Mouse (Mus musculus): Measurements from ENCODE around the gene Pltp. TPM values are rescaled to one million over a fixed set of nuclear protein-coding genes. Genes with fewer than 3 reads are reported as not detected.
A peak's percentile ranks its signal among the peaks of the same experiment; 100 is the strongest.

Gene Pltp
- polyA plus RNA-seq (2015; fragmentation: Nextera tagmentation; extraction: Ambion mirVana) = 43.9 and 45.4 TPM in 2 replicates

DNA sequence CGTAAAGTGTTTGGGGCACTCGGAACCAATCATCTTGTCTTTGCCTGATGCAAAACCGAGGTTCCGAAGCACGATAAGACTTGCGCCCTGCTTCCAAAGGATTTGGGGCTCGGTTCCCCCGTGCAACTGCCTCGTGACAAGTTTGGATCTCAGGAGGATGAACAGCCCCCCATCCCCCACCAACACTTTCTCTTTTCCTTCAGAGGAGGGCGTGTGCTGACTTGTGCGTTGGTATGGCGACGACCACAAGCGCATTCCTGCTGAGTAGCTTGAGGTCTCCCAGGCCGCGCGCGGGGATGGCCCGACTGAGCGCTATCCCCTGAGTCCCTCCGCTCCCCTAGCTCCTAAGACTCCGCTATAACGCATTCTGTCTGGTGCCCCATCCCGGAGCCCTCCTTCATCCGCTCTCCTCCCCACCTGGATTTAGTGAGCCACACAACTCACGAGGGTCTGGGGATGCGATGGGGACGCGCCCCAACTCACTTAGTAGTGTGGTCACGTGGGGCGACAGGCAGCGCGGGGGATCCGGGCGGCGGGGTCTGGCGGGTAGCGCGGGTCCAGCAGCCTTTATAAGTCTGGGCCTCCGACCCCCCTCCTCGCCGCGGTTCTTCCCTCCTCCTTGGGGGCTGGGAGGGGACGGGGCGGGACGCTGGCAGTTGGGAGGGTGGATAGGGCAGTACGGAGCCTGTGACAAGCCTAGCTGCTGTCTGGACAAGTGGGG lies at the start of gene Pltp:
TSS of gene Pltp (minus strand) at position 611 of the 721 bp plus-strand sequence.
- peak within 1 kb of the TSS; percentile 95 for H3K4me2 ChIP-seq (ENCODE audit: low read length)
- no peak for TF ChIP-seq CTCF (IDR thresholded peaks at IDR 0.05; ENCODE audit: low read depth)
- H3K27ac ChIP-seq = 0 out of 2 replicates have a peak within 1 kb of the TSS, but pooled peaks have one; percentile 47
- H3K4me1 ChIP-seq (replicated peaks; ENCODE audit: insufficient read depth, low read length) = peaks cover 17% of the 10 kb centered on the region; the same call in 1 of the 2 replicates
- H3K27me3 ChIP-seq (ENCODE audit: insufficient read depth, low read length) = no peaks in the 10 kb centered on the region; the same call in 1 of the 2 replicates
- H3K9ac ChIP-seq (ENCODE audit: low read depth, low read length) = peak within 1 kb of the TSS; percentile 62; the same call in 1 of the 2 replicates
- under 1% methylated on average over 47 of the region's 47 CpGs for WGBS
- DNase-seq (ENCODE audit: low spot score) = peak; percentile 84
- H3K4me3 ChIP-seq (replicated peaks; ENCODE audit: low read depth, low read length) = peak within 1 kb of the TSS; percentile 39
- ATAC-seq (replicated peaks; ENCODE audit: low FRiP score, low read depth) = peak; percentile 40
- H3K9me3 ChIP-seq (replicated peaks; ENCODE audit: low read length) = no peaks in the 10 kb centered on the region
- H3K36me3 ChIP-seq (ENCODE audit: insufficient read depth, low read length) = no peaks in the 10 kb centered on the region

GRCm38 (mm10) chr2:164906071-164906470 lies 48.6 kb upstream of the Pltp start:
- Histone ChIP-seq H3K27ac (no peak overlapping the region), H3K4me3 (replicated peaks; ENCODE audit: low read depth, low read length) (no peak overlapping the region), H3K9ac (ENCODE audit: low read depth, low read length) (no peak overlapping the region), H3K36me3 (ENCODE audit: insufficient read depth, low read length) (peaks cover 66% of the 10 kb centered on the region), H3K4me2 (ENCODE audit: low read length) (no peak overlapping the region), H3K4me1 (replicated peaks; ENCODE audit: insufficient read depth, low read length) (peaks cover 10% of the 10 kb centered on the region; the same call in 1 of the 2 replicates), H3K9me3 (replicated peaks; ENCODE audit: low read length) (0 out of 2 replicates have a peak, but pooled peaks cover 4% of the 10 kb centered on the region), H3K27me3 (ENCODE audit: insufficient read depth, low read length) (no peaks in the 10 kb centered on the region)
- no peak for ATAC-seq (replicated peaks; ENCODE audit: low FRiP score, low read depth)
- WGBS = 99% methylated on average over 4 of the region's 4 CpGs
- TF ChIP-seq CTCF (IDR thresholded peaks at IDR 0.05; ENCODE audit: low read depth) = peak; percentile 45
- DNase-seq (ENCODE audit: low spot score) = no peak

- no peak for DNase-seq (ENCODE audit: low spot score)
- Histone ChIP-seq H3K9ac (ENCODE audit: low read depth, low read length) (no peak overlapping the region), H3K27ac (no peak overlapping the region), H3K4me2 (ENCODE audit: low read length) (no peak overlapping the region), H3K27me3 (ENCODE audit: insufficient read depth, low read length) (no peaks in the 10 kb centered on the region), H3K4me1 (replicated peaks; ENCODE audit: insufficient read depth, low read length) (no peaks in the 10 kb centered on the region), H3K9me3 (replicated peaks; ENCODE audit: low read length) (0 out of 2 replicates have a peak, but pooled peaks cover 4% of the 10 kb centered on the region), H3K36me3 (ENCODE audit: insufficient read depth, low read length) (peaks cover 85% of the 10 kb centered on the region), H3K4me3 (replicated peaks; ENCODE audit: low read depth, low read length) (no peak overlapping the region)
- 83% methylated on average over 1 of the region's 1 CpGs for WGBS
- ATAC-seq (replicated peaks; ENCODE audit: low FRiP score, low read depth) = no peak
- no peak for TF ChIP-seq CTCF (IDR thresholded peaks at IDR 0.05; ENCODE audit: low read depth)
These were observed 46.0 kb upstream of the Pltp start for GRCm38 (mm10) chr2:164903496-164903895.

GRCm38 (mm10) chr2:164901380-164901779 lies 43.9 kb upstream of the Pltp start:
- Histone ChIP-seq H3K9ac (ENCODE audit: low read depth, low read length) (no peak overlapping the region), H3K27me3 (ENCODE audit: insufficient read depth, low read length) (no peaks in the 10 kb centered on the region), H3K27ac (no peak overlapping the region), H3K9me3 (replicated peaks; ENCODE audit: low read length) (0 out of 2 replicates have a peak, but pooled peaks cover 4% of the 10 kb centered on the region), H3K4me1 (replicated peaks; ENCODE audit: insufficient read depth, low read length) (no peaks in the 10 kb centered on the region), H3K4me2 (ENCODE audit: low read length) (no peak overlapping the region), H3K36me3 (ENCODE audit: insufficient read depth, low read length) (peaks cover 82% of the 10 kb centered on the region), H3K4me3 (replicated peaks; ENCODE audit: low read depth, low read length) (no peak overlapping the region)
- 85% methylated on average over 13 of the region's 13 CpGs for WGBS
- TF ChIP-seq CTCF (IDR thresholded peaks at IDR 0.05; ENCODE audit: low read depth) = no peak
- ATAC-seq (replicated peaks; ENCODE audit: low FRiP score, low read depth) = no peak
- no peak for DNase-seq (ENCODE audit: low spot score)

DNA sequence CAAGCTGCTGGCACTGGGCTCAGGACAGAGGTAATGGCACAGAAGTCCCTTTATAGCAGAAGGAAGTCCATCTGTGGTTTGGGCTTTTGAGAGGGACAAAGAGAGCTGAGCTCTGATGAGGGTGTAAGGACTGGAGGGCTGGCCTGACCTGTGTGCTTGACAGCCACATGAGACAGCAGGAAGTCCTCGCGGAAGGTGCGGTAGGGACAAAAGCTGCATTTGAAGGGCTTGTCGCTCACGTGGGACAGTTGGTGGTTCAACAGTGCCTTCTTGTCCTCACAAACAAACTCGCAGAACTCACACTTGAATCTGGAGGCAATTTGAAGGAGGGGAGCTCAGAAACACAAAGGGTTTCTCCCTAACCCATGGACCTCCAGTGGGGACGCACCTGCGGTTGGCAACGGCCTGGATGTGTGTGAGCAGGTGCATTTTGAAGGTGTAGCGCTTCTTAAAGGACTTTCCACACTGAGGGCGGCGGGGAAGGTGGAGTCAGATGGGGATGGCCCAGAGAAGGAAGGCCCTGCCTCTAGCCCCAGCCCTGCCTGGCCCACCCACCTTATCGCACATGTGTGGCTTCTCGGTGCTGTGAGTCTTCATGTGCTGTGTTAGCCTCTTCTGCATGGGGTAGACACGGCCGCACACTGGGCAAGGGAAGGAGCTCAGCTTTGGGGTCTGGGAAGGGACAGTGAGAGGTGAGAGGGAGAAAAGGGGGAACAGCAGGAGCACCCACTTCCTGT lies 42.4 kb upstream of the Pltp start:
- Histone ChIP-seq H3K9ac (ENCODE audit: low read depth, low read length) (no peak overlapping the region), H3K4me2 (ENCODE audit: low read length) (no peak overlapping the region), H3K4me1 (replicated peaks; ENCODE audit: insufficient read depth, low read length) (no peaks in the 10 kb centered on the region), H3K27me3 (ENCODE audit: insufficient read depth, low read length) (no peaks in the 10 kb centered on the region), H3K27ac (no peak overlapping the region), H3K36me3 (ENCODE audit: insufficient read depth, low read length) (peaks cover 84% of the 10 kb centered on the region), H3K4me3 (replicated peaks; ENCODE audit: low read depth, low read length) (no peak overlapping the region), H3K9me3 (replicated peaks; ENCODE audit: low read length) (no peaks in the 10 kb centered on the region)
- TF ChIP-seq CTCF (IDR thresholded peaks at IDR 0.05; ENCODE audit: low read depth) = no peak
- 94% methylated on average over 16 of the region's 16 CpGs for WGBS
- DNase-seq (ENCODE audit: low spot score) (no peak), ATAC-seq (replicated peaks; ENCODE audit: low FRiP score, low read depth) (no peak)

GRCm38 (mm10) chr2:164899034-164899433 lies 41.5 kb upstream of the Pltp start:
- Histone ChIP-seq H3K9ac (ENCODE audit: low read depth, low read length) (no peak overlapping the region), H3K36me3 (ENCODE audit: insufficient read depth, low read length) (peaks cover 84% of the 10 kb centered on the region), H3K4me2 (ENCODE audit: low read length) (no peak overlapping the region), H3K4me1 (replicated peaks; ENCODE audit: insufficient read depth, low read length) (no peaks in the 10 kb centered on the region), H3K4me3 (replicated peaks; ENCODE audit: low read depth, low read length) (no peak overlapping the region), H3K27ac (no peak overlapping the region), H3K27me3 (ENCODE audit: insufficient read depth, low read length) (no peaks in the 10 kb centered on the region), H3K9me3 (replicated peaks; ENCODE audit: low read length) (no peaks in the 10 kb centered on the region)
- no peak for ATAC-seq (replicated peaks; ENCODE audit: low FRiP score, low read depth)
- WGBS = 91% methylated on average over 15 of the region's 15 CpGs
- no peak for TF ChIP-seq CTCF (IDR thresholded peaks at IDR 0.05; ENCODE audit: low read depth)
- no peak for DNase-seq (ENCODE audit: low spot score)

All from kidney, postnatal 0 days (tissue).